Mouse (Mus musculus): ENCODE results near the gene Agap3.
A peak's percentile ranks its signal among the peaks of the same experiment; 100 is the strongest.

The Agap3 gene

DNA sequence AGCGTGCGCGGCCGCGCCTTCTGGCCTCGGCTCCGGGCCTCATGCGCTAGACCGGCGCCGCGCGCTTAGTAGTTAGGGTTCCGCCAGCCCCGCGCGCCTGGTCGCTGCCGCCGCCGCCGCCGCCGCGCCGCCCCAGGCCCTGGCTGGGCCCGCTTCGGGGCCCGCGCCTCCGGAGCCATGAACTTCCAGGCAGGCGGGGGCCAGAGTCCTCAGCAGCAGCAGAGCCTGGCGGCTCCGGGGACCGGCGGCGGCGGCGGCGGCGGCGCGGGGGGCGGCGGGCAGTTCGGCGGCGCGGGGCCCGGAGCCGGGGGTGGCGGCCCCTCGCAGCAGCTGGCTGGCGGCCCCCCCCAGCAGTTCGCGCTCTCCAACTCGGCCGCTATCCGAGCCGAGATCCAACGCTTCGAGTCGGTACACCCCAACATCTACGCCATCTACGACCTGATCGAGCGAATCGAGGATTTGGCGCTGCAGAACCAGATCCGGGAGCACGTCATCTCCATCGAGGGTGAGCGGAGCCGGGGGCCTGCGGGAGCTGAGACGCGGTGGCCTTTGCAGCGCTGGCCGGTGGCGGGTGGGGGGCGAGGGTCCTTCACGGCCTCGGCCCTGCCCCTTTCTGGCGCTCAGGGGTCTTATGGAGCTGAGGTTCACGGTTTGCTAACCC, at the start of gene Agap3:
TSS of gene Agap3 (plus strand) at position 148 of the 661 bp plus-strand sequence.
- DNase-seq (ENCODE audit: low read depth, low spot score), result peak; percentile 56

DNA sequence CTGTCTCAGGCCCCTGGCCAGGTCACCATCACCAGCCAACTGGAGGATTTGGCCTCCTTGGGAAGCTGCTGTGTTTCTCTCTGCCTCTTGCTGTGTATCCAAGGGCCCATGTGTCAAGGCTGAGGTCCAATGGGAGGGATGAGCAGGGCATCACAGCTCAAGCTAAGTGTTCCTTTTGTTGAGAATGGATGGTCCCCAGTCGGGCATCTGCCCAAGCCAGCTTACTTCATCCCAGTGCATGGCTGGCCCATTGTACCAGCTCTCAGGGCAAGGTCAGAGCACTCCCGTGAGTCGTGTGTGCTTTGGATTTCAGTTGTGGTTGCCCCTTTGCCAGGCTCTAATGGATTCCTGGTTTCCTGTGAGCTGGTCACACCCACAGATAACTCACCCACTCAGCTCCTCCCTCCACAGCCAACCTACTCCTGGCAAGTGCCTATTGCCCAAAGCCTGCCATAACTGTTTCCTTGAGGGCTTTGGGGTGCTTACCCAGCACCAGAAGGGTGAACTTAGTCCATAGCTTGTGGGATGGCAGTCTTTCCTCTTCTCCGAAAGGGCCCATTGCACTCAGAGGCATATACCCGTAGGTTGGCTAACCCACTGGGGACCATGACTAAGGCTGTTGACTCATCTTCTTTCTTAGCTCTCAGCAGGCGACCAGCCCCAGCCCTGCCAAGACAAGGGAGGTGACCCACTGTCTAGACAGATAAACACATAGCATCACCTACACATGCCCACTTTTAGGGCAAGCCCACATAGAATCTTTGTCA, 47.2 kb upstream of the Agap3 start:
- no peak for DNase-seq (ENCODE audit: low read depth, low spot score)

DNA sequence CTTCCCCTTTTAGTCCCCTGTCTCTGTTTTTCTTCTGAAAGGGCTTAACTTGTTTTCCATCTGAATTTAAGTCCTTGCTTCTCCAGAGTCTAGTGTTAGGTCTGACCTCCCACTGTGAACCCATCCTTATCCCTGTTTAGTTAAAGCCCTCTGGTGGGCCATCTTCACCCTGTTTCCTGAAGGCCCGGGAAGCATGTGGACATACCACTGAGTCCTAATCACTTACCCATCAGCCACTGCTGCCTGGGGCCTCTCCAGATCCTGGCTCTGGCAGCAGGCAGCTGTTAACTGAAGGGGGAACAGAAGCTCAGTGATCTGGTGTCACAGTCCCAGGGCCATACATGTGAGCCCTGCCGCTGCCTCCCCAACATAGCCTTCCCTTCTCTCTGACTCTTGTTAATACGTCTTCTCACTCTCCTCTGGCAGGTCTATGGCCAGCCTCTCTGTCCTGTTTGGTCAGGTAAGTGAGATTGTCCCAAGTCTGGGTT, 46.5 kb upstream of the Agap3 start:
- DNase-seq (ENCODE audit: low read depth, low spot score), result no peak

DNA sequence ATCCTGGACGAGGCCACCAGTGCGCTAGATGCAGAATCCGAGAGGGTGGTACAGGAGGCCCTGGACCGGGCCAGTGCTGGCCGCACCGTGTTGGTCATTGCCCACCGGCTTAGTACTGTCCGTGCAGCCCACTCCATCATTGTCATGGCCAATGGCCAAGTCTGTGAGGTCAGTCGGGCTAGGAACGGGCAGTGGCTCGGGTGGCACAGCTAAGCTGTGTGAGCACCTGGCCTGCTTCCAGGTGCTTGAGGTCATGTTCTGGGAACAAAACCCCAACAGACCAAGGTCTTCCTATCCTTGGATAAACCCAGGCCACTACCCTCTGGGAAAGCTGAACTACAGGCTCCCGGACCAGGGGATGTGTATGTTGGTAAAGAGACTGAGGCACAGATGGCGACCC, 43.3 kb upstream of the Agap3 start:
- no peak for DNase-seq (ENCODE audit: low read depth, low spot score)

DNA sequence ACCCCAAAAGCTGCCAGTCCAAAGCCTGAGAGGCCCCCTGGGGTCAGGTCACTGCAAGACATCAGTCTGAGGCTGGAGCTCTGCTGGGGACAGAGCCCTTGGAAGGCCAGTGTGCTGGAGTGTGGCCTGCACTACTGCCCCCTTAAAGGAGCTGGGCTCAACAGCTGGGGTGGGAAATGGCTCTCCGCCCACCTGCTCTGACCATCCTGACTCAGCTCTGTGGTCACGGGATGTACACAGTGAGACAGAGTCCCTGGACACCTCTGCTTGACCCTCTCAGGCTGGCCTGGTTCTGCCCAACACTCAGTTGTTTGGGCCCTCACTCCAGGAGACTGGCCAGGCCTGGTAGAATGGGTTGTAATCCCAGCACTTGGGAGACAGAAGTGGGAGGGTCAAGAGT, 42.5 kb upstream of the Agap3 start:
- no peak for DNase-seq (ENCODE audit: low read depth, low spot score)

DNA sequence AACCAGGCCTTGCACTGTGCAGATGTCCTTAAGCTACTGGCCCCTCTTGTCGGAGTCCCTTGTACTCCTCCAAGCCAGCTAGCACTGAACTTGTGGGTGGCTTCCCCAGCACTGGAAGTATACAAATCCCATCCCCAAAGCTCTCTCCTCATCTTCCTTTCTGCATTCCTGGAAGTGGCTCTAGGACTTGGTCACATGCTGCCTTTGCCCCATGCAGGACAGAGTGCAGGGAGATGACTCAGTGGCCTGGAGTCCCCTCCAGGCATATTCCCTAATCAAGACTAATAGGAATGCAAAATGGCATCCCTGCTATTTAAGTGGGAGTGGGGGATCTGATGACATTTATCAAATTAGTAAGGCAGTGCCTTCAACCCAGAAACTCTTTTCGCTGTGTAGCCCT, 39.9 kb upstream of the Agap3 start:
- no peak for DNase-seq (ENCODE audit: low read depth, low spot score)

DNA sequence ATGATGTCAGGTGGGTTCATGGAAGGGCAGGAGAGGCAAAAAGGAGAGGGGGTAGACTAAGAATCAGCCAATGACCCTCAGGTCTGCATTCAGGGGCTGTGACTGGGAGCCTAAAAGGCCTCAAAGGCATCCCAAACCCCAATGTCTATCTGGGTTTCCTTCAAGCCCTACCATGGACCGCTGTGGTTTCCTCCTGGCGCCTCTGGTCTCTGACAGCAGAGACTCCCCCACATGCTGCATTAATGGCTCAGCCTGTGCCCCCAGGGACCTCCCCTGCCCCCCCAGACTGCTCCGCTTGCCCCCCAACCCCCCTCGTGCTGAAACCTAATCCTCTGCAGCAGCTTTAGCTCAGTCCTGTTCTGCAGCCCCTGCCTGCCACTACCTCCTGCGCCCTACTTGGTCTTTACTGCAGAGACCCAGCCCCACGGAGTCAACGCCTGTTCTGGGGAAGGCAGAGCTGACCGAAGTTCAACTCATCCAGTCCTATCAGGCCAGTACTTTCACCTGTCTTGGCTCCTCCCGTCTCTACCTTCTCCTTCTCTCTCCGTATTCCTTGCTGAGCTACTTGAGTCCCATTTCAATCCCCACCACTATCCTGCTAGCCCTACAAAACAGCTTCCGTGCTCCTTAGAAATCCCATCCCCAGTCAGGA, 38.8 kb upstream of the Agap3 start, which contains the start of gene Asic3:
TSS of gene Asic3 (plus strand) at position 351 of the 652 bp plus-strand sequence.
- DNase-seq (ENCODE audit: low read depth, low spot score), result no peak

DNA sequence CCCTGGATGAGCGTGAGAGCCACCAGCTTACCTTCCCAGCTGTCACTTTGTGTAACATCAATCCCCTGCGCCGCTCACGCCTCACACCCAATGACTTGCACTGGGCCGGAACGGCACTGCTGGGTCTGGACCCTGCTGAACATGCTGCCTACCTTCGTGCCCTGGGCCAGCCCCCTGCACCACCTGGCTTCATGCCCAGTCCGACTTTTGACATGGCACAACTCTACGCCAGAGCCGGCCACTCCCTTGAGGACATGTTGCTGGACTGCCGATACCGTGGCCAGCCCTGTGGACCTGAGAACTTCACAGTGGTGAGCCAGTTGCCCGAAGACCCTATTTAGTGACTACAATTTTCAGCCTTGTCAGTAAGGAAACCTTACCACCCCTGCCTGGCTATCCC, 38.0 kb upstream of the Agap3 start:
- no peak for DNase-seq (ENCODE audit: low read depth, low spot score)

DNA sequence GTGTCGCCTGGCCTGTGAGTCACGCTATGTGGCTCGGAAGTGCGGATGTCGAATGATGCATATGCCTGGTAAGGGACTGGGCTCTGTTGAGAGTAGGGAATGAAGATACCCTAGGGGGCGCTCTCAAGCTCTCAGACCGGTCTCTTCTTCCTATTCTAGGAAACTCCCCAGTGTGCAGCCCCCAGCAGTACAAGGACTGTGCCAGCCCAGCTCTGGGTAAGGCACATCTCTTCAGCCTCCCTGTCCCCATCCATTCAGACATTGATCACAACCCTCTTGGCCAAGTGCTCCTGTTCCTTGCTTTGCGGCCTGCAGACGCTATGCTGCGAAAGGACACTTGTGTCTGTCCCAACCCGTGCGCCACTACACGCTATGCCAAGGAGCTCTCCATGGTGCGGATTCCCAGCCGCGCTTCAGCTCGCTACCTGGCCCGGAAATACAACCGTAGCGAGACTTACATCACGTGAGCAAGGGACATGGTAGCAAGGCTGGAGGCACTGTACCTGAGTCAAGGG, 35.7 kb upstream of the Agap3 start:
- DNase-seq (ENCODE audit: low read depth, low spot score), result peak; percentile 72

DNA sequence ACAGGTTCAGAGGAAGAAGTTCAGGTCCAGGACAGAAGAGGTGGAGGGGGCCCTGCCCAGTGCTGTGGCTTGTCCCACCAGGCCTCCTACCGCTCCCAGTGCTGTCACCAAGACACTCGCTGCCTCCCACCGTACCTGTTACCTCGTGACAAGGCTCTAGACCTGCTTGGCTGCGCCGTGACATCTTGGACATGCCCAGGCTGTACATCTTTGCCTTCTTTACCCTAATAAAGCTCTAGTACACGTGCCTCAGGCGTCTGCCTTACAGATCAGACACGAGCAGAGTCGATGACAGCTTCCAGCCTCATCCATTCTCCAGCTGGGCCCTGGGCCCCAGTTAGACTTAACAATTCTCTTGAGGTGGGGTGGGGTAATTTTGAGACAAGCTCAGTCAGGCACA, 34.4 kb upstream of the Agap3 start:
- DNase-seq (ENCODE audit: low read depth, low spot score), result no peak

DNA sequence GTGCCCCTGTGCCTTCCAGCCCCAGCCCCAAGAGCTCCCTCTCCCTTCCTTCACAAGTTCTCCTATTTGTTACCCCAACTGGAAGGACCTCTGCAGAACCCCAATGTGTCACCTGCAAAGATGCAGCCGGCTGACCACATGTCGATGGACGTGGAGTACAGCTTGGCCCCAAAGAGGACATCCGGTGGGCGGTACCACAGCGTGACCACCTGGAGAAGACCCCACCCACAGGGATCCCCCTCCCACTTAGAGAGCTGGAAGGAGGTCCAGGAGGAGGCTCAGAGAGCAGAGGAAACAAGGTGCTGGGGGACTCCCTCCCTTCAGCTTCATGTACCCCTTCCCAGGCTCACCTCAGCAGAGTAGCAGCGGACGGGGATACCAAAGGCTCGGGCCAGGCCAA, 31.6 kb upstream of the Agap3 start:
- no peak for DNase-seq (ENCODE audit: low read depth, low spot score)

DNA sequence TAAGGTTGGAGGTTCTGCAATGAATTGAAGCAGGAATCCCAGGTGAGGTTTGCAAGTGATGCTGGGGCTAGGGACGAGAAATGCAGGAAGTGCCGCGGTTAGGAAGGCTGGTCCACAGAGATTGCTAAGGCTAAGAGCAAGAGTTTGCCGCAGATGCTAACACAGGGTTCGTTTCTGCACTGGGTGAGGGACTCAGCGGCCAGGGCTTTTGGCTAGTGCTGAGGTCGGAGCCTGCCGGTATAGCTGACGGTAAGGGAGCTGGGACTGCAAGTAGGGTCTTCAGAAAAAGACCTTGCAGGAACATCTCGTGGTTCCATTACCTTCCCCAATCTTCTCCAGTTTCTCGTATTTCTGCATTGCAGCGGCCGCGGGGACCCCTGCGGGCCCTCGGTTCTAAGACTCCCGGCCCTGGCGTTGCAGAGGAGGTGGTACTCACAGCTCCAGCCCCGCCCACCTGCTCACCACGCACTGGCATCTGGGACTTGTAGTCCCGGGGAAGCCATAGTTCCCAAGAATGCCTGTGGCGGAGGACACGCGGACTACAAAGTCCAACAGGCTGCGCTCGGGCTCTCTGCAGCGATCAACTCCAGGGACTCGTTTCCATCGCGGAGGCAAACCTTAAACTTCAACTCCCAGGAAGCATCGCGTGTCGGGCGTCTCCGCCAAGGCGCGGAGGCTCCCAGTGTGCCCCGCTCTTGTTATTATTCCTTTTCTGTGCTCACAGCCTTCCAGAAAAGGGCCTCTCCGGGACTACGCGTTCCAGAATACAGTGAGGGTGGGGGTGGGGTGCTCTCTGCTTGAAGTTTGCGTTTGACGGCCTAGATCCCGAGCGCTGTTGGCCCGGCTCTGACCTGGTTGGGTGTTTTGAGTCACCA, 28.6 kb upstream of the Agap3 start, which contains the start of the genes Cdk5 and Slc4a2:
TSS of gene Cdk5 (minus strand) at position 402 of the 875 bp plus-strand sequence.
TSS of gene Slc4a2 (plus strand) at position 709 of the 875 bp plus-strand sequence.
- peak; percentile 99 for DNase-seq (ENCODE audit: low read depth, low spot score)

DNA sequence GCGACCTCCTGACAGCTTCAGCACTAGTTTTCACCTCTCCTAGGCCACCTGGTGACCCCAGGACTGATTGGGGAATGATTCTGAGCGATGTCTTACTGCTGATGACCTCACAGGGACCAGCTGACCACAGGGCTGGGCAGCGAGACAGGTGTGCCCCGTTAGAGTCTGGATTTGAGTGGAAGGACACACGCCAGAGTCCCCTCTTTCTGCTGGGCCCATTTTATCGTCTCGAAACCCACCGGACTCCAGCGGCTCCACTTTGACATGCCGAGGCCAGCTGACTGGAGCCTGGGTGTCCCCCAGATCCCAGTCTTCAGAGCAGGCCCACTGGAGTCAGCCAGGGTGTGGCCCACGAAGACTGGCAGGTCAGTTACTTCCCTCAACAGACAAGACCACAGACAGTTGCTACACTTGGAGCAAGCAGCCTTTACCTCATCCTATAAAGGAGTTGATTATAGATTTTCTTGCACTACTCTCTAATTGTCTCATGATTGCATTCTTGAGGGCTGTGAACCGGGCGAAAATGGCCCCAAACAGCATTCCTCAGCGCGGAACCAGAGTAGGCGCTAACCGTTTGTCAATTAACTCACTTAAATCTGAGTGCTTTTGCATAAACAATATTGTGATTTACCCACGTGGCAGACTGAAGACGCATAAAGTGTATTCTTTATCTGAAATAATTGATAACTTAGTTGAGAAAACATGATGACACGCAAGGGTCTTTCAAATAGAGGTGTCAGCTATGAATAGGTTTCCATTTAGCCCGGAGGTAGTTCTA, 27.8 kb upstream of the Agap3 start:
- peak; percentile 62 for DNase-seq (ENCODE audit: low read depth, low spot score)

DNA sequence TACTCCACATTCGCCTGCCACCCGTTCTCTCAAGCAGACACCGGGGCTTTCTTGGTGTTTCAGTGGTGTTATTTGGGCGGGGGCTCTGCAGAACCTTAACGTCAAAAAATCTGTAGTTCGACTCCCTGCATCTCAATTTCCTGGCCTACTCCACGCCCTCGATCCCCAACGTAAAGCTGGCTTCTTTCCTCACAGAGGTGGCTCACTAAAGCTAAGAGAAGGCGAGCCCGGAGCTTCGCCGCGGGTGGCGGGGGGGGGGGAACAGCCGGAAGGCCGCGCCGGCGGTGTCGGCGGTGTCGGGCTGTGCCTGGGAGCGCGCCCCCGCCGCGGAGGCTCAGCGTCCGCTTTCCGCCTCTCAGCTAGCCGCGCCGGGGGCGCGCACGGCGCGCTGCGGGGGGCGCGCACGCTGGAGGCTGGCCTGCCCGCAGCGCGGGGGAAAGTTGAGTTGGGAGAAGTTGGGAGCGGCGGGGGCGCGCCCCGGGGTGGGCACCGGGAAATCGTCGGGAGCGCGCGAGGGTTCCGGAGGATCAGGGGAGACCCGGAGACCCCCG, 27.0 kb upstream of the Agap3 start:
- DNase-seq (ENCODE audit: low read depth, low spot score), result peak; percentile 93

DNA sequence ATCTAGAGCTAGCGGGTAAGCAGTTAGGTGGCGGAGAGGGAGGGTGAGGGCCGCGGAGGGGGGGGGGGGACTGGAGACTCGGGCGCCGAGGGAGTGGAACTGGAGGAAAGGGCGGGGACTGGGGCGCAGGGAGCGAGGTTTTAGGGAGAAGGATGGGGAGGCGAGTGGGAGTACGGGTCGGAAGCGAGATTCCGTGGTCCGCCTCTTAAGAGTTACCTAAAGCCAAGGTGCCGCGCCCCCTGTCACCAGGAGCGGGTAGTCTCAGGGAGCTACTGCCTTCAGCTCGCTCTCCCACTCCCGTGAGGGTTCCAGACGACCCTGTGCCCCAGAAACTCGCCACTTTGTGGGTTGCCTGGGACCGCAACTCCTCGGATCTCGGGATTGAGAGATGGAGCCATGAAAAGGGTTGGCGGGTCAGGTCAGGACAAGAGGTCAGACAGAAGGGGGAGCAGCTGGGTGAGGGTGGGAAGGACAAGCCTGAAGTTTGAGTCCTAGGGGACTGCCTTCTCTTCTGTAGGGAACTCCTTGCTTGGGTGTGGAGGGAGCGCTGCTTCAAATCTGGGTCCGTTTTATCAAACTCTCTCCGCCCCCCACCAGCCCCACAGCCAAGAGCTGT, 26.4 kb upstream of the Agap3 start:
- DNase-seq (ENCODE audit: low read depth, low spot score), result peak; percentile 81

DNA sequence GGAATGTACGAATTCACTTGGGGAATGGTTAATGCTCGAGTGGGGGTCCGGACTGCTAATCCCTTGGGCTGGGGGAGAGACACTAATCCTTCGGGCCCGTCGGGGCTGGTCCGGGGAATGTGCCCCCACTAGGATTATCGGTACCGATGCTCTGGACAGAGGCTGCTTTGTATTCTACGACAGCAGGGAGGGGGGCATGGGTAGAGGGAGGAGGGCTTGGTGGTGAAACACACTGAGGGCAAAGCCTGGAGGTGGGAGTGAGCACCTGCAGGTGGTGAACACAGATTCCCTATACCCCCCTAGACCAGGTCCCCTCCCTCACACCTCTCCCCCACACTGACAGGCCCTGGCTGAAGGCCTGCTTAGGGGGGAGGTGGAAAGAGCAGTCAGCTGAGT, 25.9 kb upstream of the Agap3 start:
- peak; percentile 22 for DNase-seq (ENCODE audit: low read depth, low spot score)

DNA sequence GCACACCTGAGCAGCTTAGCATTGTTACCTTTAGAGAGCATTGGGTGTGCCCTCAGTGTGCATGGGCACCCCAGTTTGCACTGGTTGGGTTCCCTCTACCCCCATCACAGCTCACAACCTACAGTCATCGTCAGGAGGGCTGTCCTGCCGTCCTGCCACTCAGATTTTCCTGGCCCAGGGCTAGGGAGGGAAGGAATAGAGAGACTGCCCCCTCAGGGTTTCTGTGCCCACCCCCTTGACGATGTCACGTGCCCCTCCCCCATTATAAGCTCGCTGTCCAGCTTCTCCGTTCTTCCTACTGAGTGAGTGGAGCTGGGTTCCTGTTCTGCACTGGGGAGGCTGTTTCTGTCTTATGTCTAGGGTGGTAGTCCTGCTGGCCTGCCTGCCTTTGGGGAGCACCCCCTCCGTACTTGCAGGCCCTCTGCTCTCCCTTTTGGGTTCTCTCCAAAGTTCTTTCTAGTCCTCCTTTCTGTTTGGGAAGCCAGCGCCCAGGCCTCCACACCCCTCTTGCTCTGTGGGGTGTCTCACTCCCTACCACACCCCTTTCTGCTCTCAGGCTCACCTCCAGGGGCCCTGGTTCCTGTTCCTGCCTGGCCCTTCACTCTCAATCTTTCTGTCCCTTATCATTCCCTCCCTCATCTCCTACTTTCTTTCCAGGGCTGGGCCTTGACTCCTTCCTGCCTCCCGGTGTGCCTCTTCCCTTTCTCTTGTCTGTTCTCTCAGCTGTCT, 25.3 kb upstream of the Agap3 start:
- DNase-seq (ENCODE audit: low read depth, low spot score), result no peak

DNA sequence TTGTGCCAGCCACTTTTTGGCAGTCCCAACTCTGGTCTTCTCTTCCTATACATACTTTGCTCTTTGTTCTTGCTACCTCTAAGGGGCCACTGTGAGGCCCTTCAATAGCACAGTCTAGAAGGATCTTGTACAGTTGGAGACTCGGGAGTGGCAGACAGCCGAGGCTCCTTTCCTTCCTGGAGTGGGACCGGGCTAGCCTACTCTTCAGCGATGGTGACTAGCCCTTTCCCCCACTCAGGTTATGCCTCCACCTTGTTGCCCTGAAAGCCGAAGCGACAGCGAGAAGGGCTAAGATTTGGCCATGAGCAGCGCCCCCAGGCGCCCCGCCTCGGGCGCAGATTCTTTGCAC, 24.7 kb upstream of the Agap3 start:
- no peak for DNase-seq (ENCODE audit: low read depth, low spot score)

DNA sequence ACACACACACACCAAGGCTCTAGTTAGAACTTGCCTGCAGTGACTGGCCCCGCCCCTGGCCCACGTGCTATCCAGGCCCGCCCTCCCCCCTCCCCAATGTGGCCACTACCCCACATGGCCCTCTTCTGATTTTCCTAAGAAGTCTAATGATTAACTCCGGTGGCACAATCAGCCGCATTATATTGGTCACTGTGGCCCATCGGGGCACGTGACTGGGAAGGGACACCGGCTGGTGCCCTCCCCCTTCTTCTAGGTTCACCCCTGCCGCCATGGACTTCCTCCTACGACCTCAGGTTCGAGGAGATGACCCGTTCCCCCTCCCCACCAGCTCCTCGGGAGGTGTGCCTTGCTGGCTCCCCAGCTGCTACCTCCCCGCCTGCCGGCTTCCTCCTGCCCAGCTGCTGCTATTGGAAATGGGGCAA, 24.0 kb upstream of the Agap3 start:
- DNase-seq (ENCODE audit: low read depth, low spot score), result no peak
